Mouse (Mus musculus) lung, embryonic 14.5 days (tissue): ENCODE results near the gene Myo9a. TPM values are rescaled to one million over a fixed set of nuclear protein-coding genes. Genes with fewer than 3 reads are reported as not detected.
A peak's percentile ranks its signal among the peaks of the same experiment; 100 is the strongest.

Experiments
- ATAC-seq: fragments of 200-750 bp; cut with Nextera tagmentation; 2 replicates; pipeline ENCODE4 v1.8.0; 2017; ENCODE audit warnings: mild to moderate bottlenecking, moderate TSS enrichment, moderate library complexity; ENCODE audit not compliant: insufficient read depth
- DNase-seq: peaks from one replicate; pipeline ENCODE4 v3.0.0-alpha.2; 2015
- H3K27ac ChIP-seq: fragments of 300-500 bp; sonication (generic); 2 replicates; pipeline ENCODE4 v1.5.1; 2014; ENCODE audit warnings: low read depth, mild to moderate bottlenecking, moderate library complexity
- H3K27me3 ChIP-seq: fragments of 300-500 bp; sonication (generic); 2 replicates; pipeline ENCODE4 v1.6.1; 2014; ENCODE audit warnings: low read length, control low read depth; ENCODE audit not compliant: insufficient read depth
- H3K36me3 ChIP-seq: fragments of 300-500 bp; sonication (generic); 2 replicates; pipeline ENCODE4 v1.6.1; 2014; ENCODE audit warnings: control low read depth; ENCODE audit not compliant: insufficient read depth
- H3K4me1 ChIP-seq: fragments of 300-500 bp; sonication (generic); 2 replicates; pipeline ENCODE4 v1.6.1; 2014; ENCODE audit warnings: antibody characterized with exemption, control low read depth; ENCODE audit not compliant: insufficient read depth
- H3K4me2 ChIP-seq: fragments of 300-500 bp; sonication (generic); 2 replicates; pipeline ENCODE4 v1.6.1; 2014; ENCODE audit warnings: mild to moderate bottlenecking
- H3K4me3 ChIP-seq: fragments of 300-500 bp; sonication (generic); 2 replicates; pipeline ENCODE4 v1.5.1; 2014; ENCODE audit warnings: low read depth, low read length
- H3K9ac ChIP-seq: fragments of 300-500 bp; sonication (generic); 2 replicates; pipeline ENCODE4 v1.6.1; 2014
- H3K9me3 ChIP-seq: fragments of 300-500 bp; sonication (generic); 2 replicates; pipeline ENCODE4 v1.6.1; 2016; ENCODE audit warnings: low read depth, low read length, control low read depth
- CTCF ChIP-seq: IDR thresholded peaks from 2 replicates; pipeline ENCODE4 v1.5.1; 2016; ENCODE audit warnings: antibody characterized with exemption, low read depth
- WGBS: fragments of 180-500 bp; shearing (Covaris S2); extraction: QIAGEN DNeasy Blood & Tissue Kit; methylation state at CpG from one replicate; pipeline ENCODE4 v1.1.7; 2014; 5-methylcytosine and 5-hydroxymethylcytosine counted together
- polyA plus RNA-seq: library from polyadenylated mRNA; unstranded; fragments of >200 nt; fragmentation: Nextera tagmentation; extraction: Ambion mirVana; gene quantifications from 2 replicates; pipeline ENCODE4 v1.2.1, GENCODE M21; 2014

Myo9a gene
- polyA plus RNA-seq, 1 experiment from 2014 or later, result 17.6 TPM

GRCm38 (mm10) chr9:59964367-59964766 is 213.7 kb downstream of the Myo9a start:
- DNase-seq (peak; percentile 53), ATAC-seq (peak; percentile 52; the same call in 1 of the 2 replicates)
- WGBS, result 35% methylated on average over 3 of the region's 3 CpGs
- Histone ChIP-seq H3K9me3 (no peaks in the 10 kb centered on the region), H3K9ac (no peak overlapping the region), H3K4me1 (peaks cover 3% of the 10 kb centered on the region), H3K4me2 (no peak overlapping the region), H3K27me3 (no peaks in the 10 kb centered on the region), H3K4me3 (no peak overlapping the region), H3K27ac (no peak overlapping the region), H3K36me3 (no peaks in the 10 kb centered on the region)
- no peak for TF ChIP-seq CTCF

GRCm38 (mm10) chr9:59965046-59965445 is 214.3 kb downstream of the Myo9a start:
- Histone ChIP-seq H3K9ac (no peak overlapping the region), H3K4me1 (peaks cover 3% of the 10 kb centered on the region), H3K36me3 (no peaks in the 10 kb centered on the region), H3K4me3 (no peak overlapping the region), H3K27me3 (no peaks in the 10 kb centered on the region), H3K27ac (no peak overlapping the region), H3K4me2 (no peak overlapping the region), H3K9me3 (no peaks in the 10 kb centered on the region)
- 62% methylated on average over 10 of the region's 10 CpGs for WGBS
- TF ChIP-seq CTCF, result no peak
- DNase-seq (no peak), ATAC-seq (no peak)

- Histone ChIP-seq H3K4me1 (peaks cover 3% of the 10 kb centered on the region), H3K9me3 (no peaks in the 10 kb centered on the region), H3K27ac (no peak overlapping the region), H3K4me3 (no peak overlapping the region), H3K4me2 (no peak overlapping the region), H3K27me3 (no peaks in the 10 kb centered on the region), H3K9ac (no peak overlapping the region), H3K36me3 (no peaks in the 10 kb centered on the region)
- ATAC-seq, result no peak
- TF ChIP-seq CTCF, result peak; percentile 88
- WGBS, result 27% methylated on average over 6 of the region's 6 CpGs
- peak; percentile 90 for DNase-seq
Observed at GRCm38 (mm10) chr9:59969383-59969782, 218.7 kb downstream of the Myo9a start.

- ATAC-seq (no peak), DNase-seq (peak; percentile 37)
- Histone ChIP-seq H3K4me2 (no peak overlapping the region), H3K9me3 (no peaks in the 10 kb centered on the region), H3K4me1 (no peaks in the 10 kb centered on the region), H3K36me3 (no peaks in the 10 kb centered on the region), H3K4me3 (no peak overlapping the region), H3K27me3 (no peaks in the 10 kb centered on the region), H3K27ac (no peak overlapping the region), H3K9ac (no peak overlapping the region)
- no peak for TF ChIP-seq CTCF
- WGBS, result 59% methylated on average over 4 of the region's 4 CpGs
Observed at GRCm38 (mm10) chr9:59971263-59971662, 220.6 kb downstream of the Myo9a start.

Other genes starting within 250 kb of the Myo9a start
- 67.3 and 68.2 TPM in 2 replicates for gene Hexa, start 211.4 kb upstream of the Myo9a start, polyA plus RNA-seq
- gene Tmem202, start 211.0 kb upstream of the Myo9a start, polyA plus RNA-seq, result 0.18 TPM in 1 of 2 replicates, not detected in the other
- 0.41 and 0.45 TPM in 2 replicates for gene Celf6, start 173.0 kb upstream of the Myo9a start, polyA plus RNA-seq
- 20.7 and 22.0 TPM in 2 replicates for gene Parp6, start 133.6 kb upstream of the Myo9a start, polyA plus RNA-seq
- gene Pkm, start 94.5 kb upstream of the Myo9a start, polyA plus RNA-seq, result 1,391 and 1,486 TPM in 2 replicates
- 3.1 and 4.6 TPM in 2 replicates for gene Gramd2, start 70.8 kb upstream of the Myo9a start, polyA plus RNA-seq
- gene Senp8, start 186 bp upstream of the Myo9a start, polyA plus RNA-seq, result 11.0 and 11.4 TPM in 2 replicates
- gene Nr2e3, start 209.8 kb downstream of the Myo9a start, polyA plus RNA-seq, result not detected in 2 replicates